Mouse (Mus musculus) effector memory CD4-positive, alpha-beta T cell, adult 5 months (primary cell): ENCODE data around the gene Panx2. TPM values are rescaled to one million over a fixed set of nuclear protein-coding genes. Genes with fewer than 3 reads are reported as not detected.

Experiments
- polyA plus RNA-seq: library from polyadenylated mRNA; unstranded; fragments of 100-300 nt; shearing (Covaris generic); gene quantifications from one replicate; pipeline ENCODE4 v1.2.1, GENCODE M21; 2017

The Panx2 gene
- not detected for polyA plus RNA-seq

DNA sequence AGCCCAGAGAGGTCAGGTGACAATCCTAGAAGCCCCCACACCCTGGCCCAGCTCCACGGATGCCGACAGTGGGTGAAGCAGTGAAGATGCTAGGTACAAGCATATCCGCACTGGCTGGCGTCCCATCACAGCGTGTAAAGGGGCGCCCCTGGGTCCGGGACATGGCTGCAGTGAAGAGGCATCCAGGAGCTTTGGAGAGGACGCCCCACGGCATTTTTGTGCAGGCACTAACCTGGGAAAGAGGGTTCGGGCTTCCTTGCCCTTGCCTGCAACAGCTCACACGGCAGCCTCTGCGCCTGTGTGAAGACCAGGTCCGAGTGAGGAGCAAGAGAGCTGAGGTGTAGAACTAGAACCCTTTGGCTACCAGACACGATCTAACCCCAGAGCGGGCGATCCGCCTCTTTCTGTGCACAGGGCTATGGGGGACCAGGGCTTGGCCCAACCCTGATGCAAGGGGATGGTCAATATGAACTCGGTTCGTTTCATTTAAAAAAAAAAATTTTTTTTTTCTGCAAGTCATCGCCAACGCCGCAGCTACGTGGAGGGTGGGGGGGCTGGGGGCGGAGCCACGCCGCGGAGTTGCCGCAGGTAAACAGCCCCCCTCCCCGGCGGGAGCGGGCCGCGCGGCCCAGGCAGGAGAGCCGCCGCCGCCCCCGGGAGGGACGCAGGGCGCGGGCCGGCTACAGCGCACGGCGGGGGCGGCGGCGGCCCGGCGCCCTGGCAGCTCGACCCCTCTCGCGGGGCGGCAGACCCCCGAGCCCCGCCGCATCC lies at the start of gene Panx2:
TSS of gene Panx2 (plus strand) at position 574 of the 771 bp plus-strand sequence.

DNA sequence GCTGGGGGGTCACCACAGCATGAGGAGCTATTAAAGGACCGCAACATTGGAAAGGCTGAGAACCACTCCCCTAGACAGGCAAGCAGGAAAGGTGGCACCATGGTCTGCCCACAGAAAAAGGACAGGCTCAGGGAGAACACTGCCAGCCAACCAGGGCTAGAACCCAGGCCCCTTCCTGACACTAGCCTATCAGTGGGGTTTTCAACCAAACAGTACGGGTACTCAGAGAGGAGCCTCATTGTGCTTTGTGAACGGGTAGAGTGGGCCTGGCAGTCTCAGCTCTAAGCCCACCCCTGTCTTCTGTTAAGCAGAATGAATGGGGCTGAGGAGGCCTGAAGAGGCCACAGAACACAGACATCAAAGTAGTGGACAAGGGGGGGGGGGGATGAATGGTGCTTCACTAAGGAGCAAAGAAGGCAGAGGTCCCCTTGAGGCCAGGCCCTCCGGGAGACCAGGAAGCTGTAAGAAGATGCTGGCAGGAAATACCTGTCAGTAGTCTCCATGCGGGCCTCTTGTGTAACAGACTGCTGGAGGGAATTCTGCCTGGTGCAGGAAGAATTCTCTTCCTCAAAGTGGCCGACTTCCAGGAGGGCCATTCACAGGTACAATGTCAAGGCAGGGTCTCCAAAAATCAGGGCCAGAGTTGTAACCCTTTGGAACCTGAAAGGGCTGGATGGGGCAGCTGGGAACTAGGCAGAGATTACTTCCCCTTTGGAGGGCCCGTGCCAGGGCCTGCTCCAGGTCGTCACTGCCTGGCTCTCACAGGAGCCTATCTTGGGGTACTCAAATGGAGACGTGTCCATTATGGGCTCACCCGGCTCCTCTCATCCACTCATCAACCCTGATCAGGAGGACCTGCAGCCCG lies 15.3 kb downstream of the Panx2 start, which contains the start of gene Trabd:
TSS of gene Trabd (plus strand) at position 512 of the 865 bp plus-strand sequence.

DNA sequence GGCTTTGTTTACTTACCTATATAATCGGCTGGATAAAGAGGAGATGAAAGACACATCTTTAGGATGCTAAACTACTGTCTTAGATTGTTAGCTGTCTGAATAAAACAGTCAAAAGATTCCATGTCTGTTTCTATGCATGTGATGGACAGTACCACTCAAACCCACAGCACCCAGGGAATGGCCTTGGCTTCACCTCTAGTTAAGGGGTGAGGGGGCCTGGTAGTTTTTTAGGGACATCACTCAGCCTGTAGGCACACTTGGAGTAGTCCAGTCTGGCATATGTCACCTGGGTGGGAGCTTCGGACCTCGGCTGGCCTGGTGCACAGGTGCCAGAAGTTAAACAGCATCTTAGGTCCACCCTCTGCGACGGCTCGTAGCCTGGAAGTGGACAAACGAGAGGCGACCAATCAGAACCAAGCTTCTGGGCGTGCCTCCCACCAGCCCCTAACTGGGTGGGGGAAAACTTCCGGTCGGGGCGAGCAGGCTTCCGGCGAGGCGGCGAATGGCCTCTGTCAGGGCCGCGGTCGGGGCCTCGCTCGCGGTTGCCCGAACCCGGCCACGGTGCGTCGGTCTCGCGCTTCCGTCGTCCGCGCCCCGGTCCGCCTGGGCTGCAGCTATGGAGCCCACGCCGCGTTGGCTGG lies 29.2 kb downstream of the Panx2 start, which contains the start of gene Selenoo:
TSS of gene Selenoo (plus strand) at position 478 of the 641 bp plus-strand sequence.

DNA sequence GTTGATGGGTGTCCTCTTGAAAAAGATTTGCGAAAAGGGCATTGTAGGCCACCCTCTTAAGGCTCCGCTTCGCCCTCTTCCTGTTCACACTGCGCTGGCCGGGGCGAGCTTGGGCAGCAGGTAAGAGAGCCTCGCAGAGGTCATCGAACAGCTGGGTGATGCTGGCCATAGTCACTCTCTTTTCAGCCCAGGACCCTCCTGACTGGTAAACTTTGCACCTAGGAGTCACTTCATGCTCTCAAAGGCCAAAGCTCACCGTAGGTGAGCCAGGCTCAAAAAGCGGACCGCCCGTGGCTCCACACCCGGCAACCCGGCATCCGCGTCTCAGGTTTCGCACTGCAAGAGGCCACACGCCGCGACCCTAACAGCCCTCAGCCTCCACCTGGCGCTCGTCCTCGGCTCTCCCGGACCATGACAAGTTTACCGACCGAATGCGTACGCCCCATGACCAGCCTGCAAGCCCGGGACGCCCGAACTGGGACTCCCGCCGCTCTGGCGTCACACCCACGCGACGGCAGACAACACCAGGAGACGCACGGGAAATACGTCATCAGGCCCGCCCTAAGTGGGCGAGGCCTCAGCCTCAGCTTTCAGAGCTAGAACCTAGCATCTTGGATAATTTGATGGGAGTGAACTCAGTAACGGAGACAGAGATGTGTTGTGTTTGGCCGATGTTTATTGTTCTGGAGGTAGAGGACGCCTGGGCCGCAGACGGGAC lies 63.3 kb downstream of the Panx2 start, which contains the start of gene Tubgcp6:
TSS of gene Tubgcp6 (minus strand) at position 464 of the 718 bp plus-strand sequence.

Other genes starting within 250 kb of the Panx2 start
- gene Alg12, start 240.4 kb upstream of the Panx2 start, polyA plus RNA-seq: 7.3 TPM
- 42.4 TPM for gene Creld2, start 240.1 kb upstream of the Panx2 start, polyA plus RNA-seq
- gene Pim3, start 197.5 kb upstream of the Panx2 start, polyA plus RNA-seq: 137 TPM
- not detected for gene Ttll8, start 105.3 kb upstream of the Panx2 start, polyA plus RNA-seq
- not detected for gene Mlc1, start 80.7 kb upstream of the Panx2 start, polyA plus RNA-seq
- not detected for gene Mov10l1, start 76.8 kb upstream of the Panx2 start, polyA plus RNA-seq
- gene Trabd, start 15.4 kb downstream of the Panx2 start, polyA plus RNA-seq: 55.0 TPM
- 26.0 TPM for gene Selenoo, start 29.4 kb downstream of the Panx2 start, polyA plus RNA-seq
- 21.5 TPM for gene Tubgcp6, start 63.4 kb downstream of the Panx2 start, polyA plus RNA-seq
- 33.4 TPM for gene Hdac10, start 69.0 kb downstream of the Panx2 start, polyA plus RNA-seq
- gene Mapk12, start 81.0 kb downstream of the Panx2 start, polyA plus RNA-seq: 6.1 TPM
- 34.8 TPM for gene Mapk11, start 89.9 kb downstream of the Panx2 start, polyA plus RNA-seq
- gene Plxnb2, start 121.1 kb downstream of the Panx2 start, polyA plus RNA-seq: 0.76 TPM
- 42.0 TPM for gene Dennd6b, start 136.8 kb downstream of the Panx2 start, polyA plus RNA-seq
- gene Ppp6r2, start 151.8 kb downstream of the Panx2 start, polyA plus RNA-seq: 14.2 TPM